Mouse (Mus musculus): ENCODE data around the gene Sorcs3. TPM values are rescaled to one million over a fixed set of nuclear protein-coding genes. Genes with fewer than 3 reads are reported as not detected.

The Sorcs3 gene
- polyA plus RNA-seq, 1 experiment from 2014 or later: 0.21 TPM

DNA sequence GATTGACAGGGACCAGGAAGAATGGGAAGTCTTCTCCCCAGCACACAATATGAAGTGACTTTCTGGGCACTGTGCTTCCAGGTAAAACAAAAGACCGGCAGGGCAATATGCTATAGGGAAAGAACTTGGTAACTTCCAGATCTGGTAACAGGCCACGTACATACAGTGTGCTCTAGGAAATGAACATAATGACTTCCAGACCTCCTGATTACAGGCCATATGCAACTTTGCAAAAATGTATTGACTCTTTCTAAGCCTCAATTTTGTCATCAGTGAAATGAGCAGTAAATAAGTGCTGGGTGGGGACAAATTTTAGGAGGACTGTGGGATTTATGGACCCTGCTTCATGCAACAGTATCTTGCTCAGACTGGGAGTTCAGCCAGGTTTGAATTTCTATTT, 88.4 kb downstream of the Sorcs3 start:
- Histone ChIP-seq H3K9ac (no peak overlapping the region), H3K4me2 (no peak overlapping the region), H3K27ac (no peak overlapping the region), H3K9me3 (replicated peaks) (no peaks in the 10 kb centered on the region), H3K27me3 (no peaks in the 10 kb centered on the region), H3K36me3 (no peaks in the 10 kb centered on the region), H3K4me1 (replicated peaks) (no peaks in the 10 kb centered on the region), H3K4me3 (no peak overlapping the region)
- 80% methylated on average over 2 of the region's 2 CpGs for WGBS
- ATAC-seq (replicated peaks; ENCODE audit: insufficient number of reproducible peaks, insufficient read depth, low FRiP score, low read depth): no peak

DNA sequence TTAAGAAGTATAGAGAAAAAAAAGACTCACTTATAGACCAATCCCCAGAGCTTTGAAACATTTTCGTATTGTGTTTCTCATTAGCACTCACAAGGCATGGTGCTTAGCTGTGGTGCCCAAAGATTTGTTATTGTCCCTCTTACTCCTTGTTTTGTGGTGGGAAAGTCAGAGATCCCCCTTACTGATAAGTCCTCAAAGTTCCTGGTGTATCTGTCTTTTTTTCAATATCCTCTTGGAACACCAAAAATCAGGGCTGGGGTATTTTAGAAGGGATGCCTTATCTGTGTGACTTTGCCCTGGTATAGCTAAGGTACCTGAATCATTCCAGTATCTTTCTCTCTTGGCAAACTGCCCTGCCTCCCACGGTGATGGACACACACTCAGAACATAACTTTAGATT, 92.6 kb downstream of the Sorcs3 start:
- ATAC-seq (replicated peaks; ENCODE audit: insufficient number of reproducible peaks, insufficient read depth, low FRiP score, low read depth): no peak
- no peaks in the 10 kb centered on the region for H3K9me3 ChIP-seq (replicated peaks)
- H3K4me1 ChIP-seq (replicated peaks): no peaks in the 10 kb centered on the region
- no peaks in the 10 kb centered on the region for H3K36me3 ChIP-seq
- H3K4me2 ChIP-seq: no peak overlapping the region
- H3K27me3 ChIP-seq: no peaks in the 10 kb centered on the region
- H3K9ac ChIP-seq: no peak overlapping the region
- no peak overlapping the region for H3K27ac ChIP-seq
- H3K4me3 ChIP-seq: no peak overlapping the region
- 74% methylated on average over 2 of the region's 2 CpGs for WGBS

DNA sequence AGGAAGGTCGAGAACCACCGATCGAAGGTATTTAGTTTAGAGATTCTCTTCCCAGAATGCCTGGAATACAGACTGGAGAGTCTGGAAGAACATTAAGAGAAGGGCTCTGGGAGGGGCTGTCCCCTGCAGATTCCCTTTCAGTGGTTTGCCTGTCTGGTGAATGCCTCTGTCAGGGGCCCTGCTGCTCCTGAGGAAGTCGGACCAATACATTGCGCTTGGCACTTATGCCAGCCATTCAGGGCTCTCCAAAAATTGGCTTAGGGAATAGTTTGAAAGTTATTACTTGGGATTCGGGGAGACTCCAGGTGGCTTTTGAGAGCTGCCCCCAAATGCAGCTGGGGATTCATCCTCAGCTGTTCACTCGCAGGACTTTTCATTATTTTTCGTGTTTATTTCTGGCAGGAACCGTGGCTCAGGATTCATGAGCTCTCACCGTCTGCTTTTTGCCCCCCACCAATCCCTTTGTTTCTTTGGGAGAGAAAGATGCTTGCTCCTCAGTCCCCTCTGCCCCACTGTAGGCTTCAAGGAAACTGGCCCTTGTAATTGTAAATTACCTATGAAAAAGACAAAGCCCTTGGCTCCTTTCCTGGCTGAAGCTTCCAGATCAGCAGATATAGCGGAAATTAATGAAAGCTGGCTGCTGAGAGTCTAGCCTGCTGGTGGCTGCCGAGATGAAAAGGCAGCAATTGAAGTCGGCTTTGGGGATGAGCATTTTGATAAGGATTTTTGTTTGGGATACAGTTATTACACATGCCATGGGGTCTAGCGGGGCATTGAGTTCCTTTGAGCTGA, 94.8 kb downstream of the Sorcs3 start:
- H3K27me3 ChIP-seq: no peaks in the 10 kb centered on the region
- ATAC-seq (replicated peaks; ENCODE audit: insufficient number of reproducible peaks, insufficient read depth, low FRiP score, low read depth): no peak
- H3K9ac ChIP-seq: no peak overlapping the region
- H3K36me3 ChIP-seq: no peaks in the 10 kb centered on the region
- H3K27ac ChIP-seq: no peak overlapping the region
- no peak overlapping the region for H3K4me2 ChIP-seq
- WGBS: 64% methylated on average over 14 of the region's 14 CpGs
- no peak overlapping the region for H3K4me3 ChIP-seq
- H3K4me1 ChIP-seq (replicated peaks): no peaks in the 10 kb centered on the region
- no peaks in the 10 kb centered on the region for H3K9me3 ChIP-seq (replicated peaks)

DNA sequence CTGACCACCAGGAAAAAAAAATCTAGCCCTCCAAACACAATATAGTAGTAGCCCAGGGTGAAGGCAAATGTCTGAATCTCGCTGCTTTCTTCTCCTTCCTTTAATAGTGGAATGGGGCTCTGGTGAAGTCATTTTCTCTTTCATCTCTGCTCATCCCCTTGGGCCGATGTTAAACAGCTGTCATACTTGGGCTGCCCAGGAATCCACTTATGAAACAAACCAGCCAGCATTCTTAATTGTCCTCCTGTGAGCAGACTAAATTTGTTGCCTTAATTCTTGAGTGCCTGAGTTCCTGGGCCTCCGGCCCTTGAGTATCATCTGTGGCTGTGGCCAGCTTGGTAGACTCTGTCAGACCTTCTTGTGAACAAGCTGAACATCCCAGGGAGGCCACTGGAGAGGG, 95.5 kb downstream of the Sorcs3 start:
- Histone ChIP-seq H3K4me1 (replicated peaks) (no peaks in the 10 kb centered on the region), H3K27me3 (no peaks in the 10 kb centered on the region), H3K9me3 (replicated peaks) (no peaks in the 10 kb centered on the region), H3K9ac (no peak overlapping the region), H3K4me3 (no peak overlapping the region), H3K27ac (no peak overlapping the region), H3K4me2 (no peak overlapping the region), H3K36me3 (no peaks in the 10 kb centered on the region)
- 45% methylated on average over 3 of the region's 3 CpGs for WGBS
- no peak for ATAC-seq (replicated peaks; ENCODE audit: insufficient number of reproducible peaks, insufficient read depth, low FRiP score, low read depth)

DNA sequence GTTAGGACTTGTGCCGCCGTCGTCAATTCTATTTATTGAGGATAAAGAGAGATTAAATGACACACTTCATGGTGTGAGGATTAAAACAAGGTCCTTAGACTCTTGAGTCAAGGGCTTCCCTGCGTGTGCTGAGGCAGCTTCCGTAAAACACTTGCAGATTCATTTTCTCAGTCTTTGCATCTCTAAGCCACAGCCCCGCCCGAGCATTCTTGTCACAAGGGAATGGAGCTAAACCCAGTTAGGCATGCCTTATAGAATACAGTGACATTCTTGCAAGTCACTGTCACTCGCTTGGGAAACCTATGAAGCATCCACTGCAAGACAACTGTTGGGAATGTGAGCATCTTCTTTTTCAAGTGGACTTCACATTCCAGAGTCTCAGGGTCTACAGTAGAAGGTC, 102.5 kb downstream of the Sorcs3 start:
- Histone ChIP-seq H3K9me3 (replicated peaks) (no peaks in the 10 kb centered on the region), H3K27ac (no peak overlapping the region), H3K4me1 (replicated peaks) (no peaks in the 10 kb centered on the region), H3K27me3 (no peaks in the 10 kb centered on the region), H3K36me3 (no peaks in the 10 kb centered on the region), H3K4me2 (no peak overlapping the region), H3K9ac (no peak overlapping the region), H3K4me3 (no peak overlapping the region)
- ATAC-seq (replicated peaks; ENCODE audit: insufficient number of reproducible peaks, insufficient read depth, low FRiP score, low read depth): no peak
- 80% methylated on average over 8 of the region's 8 CpGs for WGBS

GRCm38 (mm10) chr19:48309531-48310337, 103.9 kb downstream of the Sorcs3 start:
- ATAC-seq (replicated peaks; ENCODE audit: insufficient number of reproducible peaks, insufficient read depth, low FRiP score, low read depth): no peak
- WGBS: 74% methylated on average over 15 of the region's 15 CpGs

GRCm38 (mm10) chr19:48310338-48310710, 104.5 kb downstream of the Sorcs3 start:
- Histone ChIP-seq H3K4me2 (no peak overlapping the region), H3K4me1 (replicated peaks) (no peaks in the 10 kb centered on the region), H3K36me3 (no peaks in the 10 kb centered on the region), H3K9me3 (replicated peaks) (no peaks in the 10 kb centered on the region), H3K27me3 (no peaks in the 10 kb centered on the region), H3K9ac (no peak overlapping the region), H3K27ac (no peak overlapping the region), H3K4me3 (no peak overlapping the region)
- ATAC-seq (replicated peaks; ENCODE audit: insufficient number of reproducible peaks, insufficient read depth, low FRiP score, low read depth): no peak
- WGBS: 84% methylated on average over 6 of the region's 6 CpGs

More at GRCm38 (mm10) chr19:48309531-48310337, 103.9 kb downstream of the Sorcs3 start:
- Histone ChIP-seq H3K27me3 (no peaks in the 10 kb centered on the region), H3K27ac (no peak overlapping the region), H3K36me3 (no peaks in the 10 kb centered on the region), H3K4me3 (no peak overlapping the region), H3K9ac (no peak overlapping the region), H3K4me2 (no peak overlapping the region), H3K4me1 (replicated peaks) (no peaks in the 10 kb centered on the region), H3K9me3 (replicated peaks) (no peaks in the 10 kb centered on the region)

DNA sequence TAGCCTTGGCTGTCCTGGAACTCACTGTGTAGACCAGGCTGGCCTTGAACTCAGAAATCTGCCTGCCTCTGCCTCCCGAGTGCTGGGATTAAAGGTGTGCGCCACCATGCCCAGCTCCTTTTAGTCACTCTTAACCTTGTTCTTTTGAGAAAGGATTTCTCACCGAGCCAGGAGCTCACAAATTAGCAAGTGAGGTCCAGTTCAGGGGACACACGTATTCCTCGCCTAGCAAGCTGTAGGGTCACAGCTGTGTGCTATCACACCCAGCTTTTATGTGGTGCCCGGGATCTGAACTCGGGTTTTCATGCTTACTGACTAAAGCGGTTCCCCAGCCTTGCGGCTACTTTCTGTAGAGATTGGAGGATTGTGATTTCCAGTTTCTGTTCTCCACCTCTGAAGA, 108.0 kb downstream of the Sorcs3 start:
- Histone ChIP-seq H3K4me1 (replicated peaks) (no peaks in the 10 kb centered on the region), H3K9ac (no peak overlapping the region), H3K36me3 (no peaks in the 10 kb centered on the region), H3K4me3 (no peak overlapping the region), H3K9me3 (replicated peaks) (no peaks in the 10 kb centered on the region), H3K27me3 (no peaks in the 10 kb centered on the region), H3K4me2 (no peak overlapping the region), H3K27ac (no peak overlapping the region)
- WGBS: 84% methylated on average over 9 of the region's 9 CpGs
- no peak for ATAC-seq (replicated peaks; ENCODE audit: insufficient number of reproducible peaks, insufficient read depth, low FRiP score, low read depth)

DNA sequence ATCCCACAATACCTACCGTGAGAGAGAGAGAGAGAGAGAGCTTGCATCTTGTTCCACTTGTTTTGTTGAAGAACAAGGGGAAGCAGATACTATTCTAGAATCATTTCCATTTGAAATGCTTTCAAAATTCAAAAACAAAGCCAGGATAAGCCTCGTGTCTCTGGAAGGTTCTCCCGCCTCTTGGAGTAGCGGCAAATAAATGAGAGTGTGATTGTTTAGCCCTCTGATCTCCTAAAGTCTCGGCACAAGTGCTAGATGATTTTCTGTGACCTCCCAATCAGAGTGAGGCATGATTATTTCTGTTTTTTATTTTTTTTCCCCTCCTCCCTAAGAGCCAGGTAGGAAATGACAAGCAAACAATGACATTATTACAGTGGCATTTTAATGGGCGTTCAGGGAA, 121.3 kb downstream of the Sorcs3 start:
- Histone ChIP-seq H3K9me3 (replicated peaks) (no peaks in the 10 kb centered on the region), H3K9ac (no peak overlapping the region), H3K4me3 (no peak overlapping the region), H3K4me2 (no peak overlapping the region), H3K4me1 (replicated peaks) (no peaks in the 10 kb centered on the region), H3K27me3 (no peaks in the 10 kb centered on the region), H3K36me3 (no peaks in the 10 kb centered on the region), H3K27ac (no peak overlapping the region)
- WGBS: 67% methylated on average over 6 of the region's 6 CpGs
- ATAC-seq (replicated peaks; ENCODE audit: insufficient number of reproducible peaks, insufficient read depth, low FRiP score, low read depth): no peak

- no peaks in the 10 kb centered on the region for H3K9me3 ChIP-seq (replicated peaks)
- H3K4me3 ChIP-seq: no peak overlapping the region
- no peaks in the 10 kb centered on the region for H3K27me3 ChIP-seq
- H3K27ac ChIP-seq: no peak overlapping the region
- H3K4me1 ChIP-seq (replicated peaks): peaks cover 6% of the 10 kb centered on the region
- H3K9ac ChIP-seq: no peak overlapping the region
- ATAC-seq (replicated peaks; ENCODE audit: insufficient number of reproducible peaks, insufficient read depth, low FRiP score, low read depth): no peak
- H3K4me2 ChIP-seq: no peak overlapping the region
- H3K36me3 ChIP-seq: no peaks in the 10 kb centered on the region
- WGBS: 82% methylated on average over 8 of the region's 8 CpGs
These were observed 122.3 kb downstream of the Sorcs3 start for GRCm38 (mm10) chr19:48328171-48328570.

DNA sequence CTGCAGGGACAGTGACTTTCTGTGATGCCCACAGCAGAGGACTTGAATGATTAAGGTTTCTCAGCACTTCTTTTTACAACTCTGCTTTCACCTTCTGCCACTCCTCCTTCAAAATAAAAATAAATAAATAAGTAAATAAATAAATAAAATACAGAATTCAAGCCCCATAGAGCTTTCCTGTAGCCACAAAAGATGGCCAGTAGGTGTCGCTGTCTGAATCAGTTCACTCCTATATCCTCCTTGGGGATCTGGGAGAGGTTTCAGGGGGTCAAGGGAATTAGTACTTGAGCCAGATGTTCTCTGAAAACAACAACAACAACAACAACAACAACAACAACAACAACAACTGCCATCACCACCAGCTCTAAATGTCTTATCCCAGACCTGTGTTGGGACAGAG, 125.8 kb downstream of the Sorcs3 start:
- 22% methylated on average over 1 of the region's 1 CpGs for WGBS

More for the DNA sequence above, 125.8 kb downstream of the Sorcs3 start:
- Histone ChIP-seq H3K4me3 (no peak overlapping the region), H3K9ac (no peak overlapping the region), H3K4me2 (no peak overlapping the region), H3K27me3 (no peaks in the 10 kb centered on the region), H3K9me3 (replicated peaks) (no peaks in the 10 kb centered on the region), H3K4me1 (replicated peaks) (peaks cover 12% of the 10 kb centered on the region), H3K36me3 (no peaks in the 10 kb centered on the region), H3K27ac (no peak overlapping the region)
- ATAC-seq (replicated peaks; ENCODE audit: insufficient number of reproducible peaks, insufficient read depth, low FRiP score, low read depth): no peak

All from heart, embryonic 15.5 days (tissue).